Mouse (Mus musculus) limb, embryonic 10.5 days (tissue): Measurements from ENCODE around the gene Plcb3. TPM values are rescaled to one million over a fixed set of nuclear protein-coding genes. Genes with fewer than 3 reads are reported as not detected.

Experiments used
- DNase-seq: peaks from one replicate; pipeline ENCODE4 v3.0.0-alpha.2; 2017; ENCODE audit warnings: low spot score
- H3K27ac ChIP-seq: fragments of 300-500 bp; sonication (generic); 2 replicates; pipeline ENCODE4 v1.5.1; 2016; ENCODE audit warnings: mild to moderate bottlenecking
- H3K27me3 ChIP-seq: fragments of 300-500 bp; sonication (generic); 2 replicates; pipeline ENCODE4 v1.6.1; 2016; ENCODE audit warnings: low read depth, mild to moderate bottlenecking; ENCODE audit not compliant: poor library complexity, severe bottlenecking
- H3K36me3 ChIP-seq: fragments of 300-500 bp; sonication (generic); 2 replicates; pipeline ENCODE4 v1.6.1; 2016; ENCODE audit warnings: mild to moderate bottlenecking, moderate library complexity
- H3K4me1 ChIP-seq: fragments of 300-500 bp; sonication (generic); 2 replicates; pipeline ENCODE4 v1.6.1; 2016
- H3K4me3 ChIP-seq: fragments of 300-500 bp; sonication (generic); 2 replicates; pipeline ENCODE4 v1.5.1; 2016; ENCODE audit warnings: mild to moderate bottlenecking, moderate library complexity
- H3K9me3 ChIP-seq: fragments of 300-500 bp; sonication (generic); replicated peaks from 2 replicates; pipeline ENCODE4 v1.6.1; 2016; ENCODE audit warnings: mild to moderate bottlenecking
- WGBS: fragments of 180-500 bp; shearing (Covaris S2); methylation state at CpG from one replicate; pipeline ENCODE4 v1.1.7; 2016; 5-methylcytosine and 5-hydroxymethylcytosine counted together
- polyA plus RNA-seq: library from polyadenylated mRNA; unstranded; fragments of >200 nt; fragmentation: Nextera tagmentation; extraction: Ambion mirVana; gene quantifications from 2 replicates; pipeline ENCODE4 v1.2.1, GENCODE M21; 2016

The Plcb3 gene
- polyA plus RNA-seq, 1 experiment from 2014 or later = 37.8 TPM

DNA sequence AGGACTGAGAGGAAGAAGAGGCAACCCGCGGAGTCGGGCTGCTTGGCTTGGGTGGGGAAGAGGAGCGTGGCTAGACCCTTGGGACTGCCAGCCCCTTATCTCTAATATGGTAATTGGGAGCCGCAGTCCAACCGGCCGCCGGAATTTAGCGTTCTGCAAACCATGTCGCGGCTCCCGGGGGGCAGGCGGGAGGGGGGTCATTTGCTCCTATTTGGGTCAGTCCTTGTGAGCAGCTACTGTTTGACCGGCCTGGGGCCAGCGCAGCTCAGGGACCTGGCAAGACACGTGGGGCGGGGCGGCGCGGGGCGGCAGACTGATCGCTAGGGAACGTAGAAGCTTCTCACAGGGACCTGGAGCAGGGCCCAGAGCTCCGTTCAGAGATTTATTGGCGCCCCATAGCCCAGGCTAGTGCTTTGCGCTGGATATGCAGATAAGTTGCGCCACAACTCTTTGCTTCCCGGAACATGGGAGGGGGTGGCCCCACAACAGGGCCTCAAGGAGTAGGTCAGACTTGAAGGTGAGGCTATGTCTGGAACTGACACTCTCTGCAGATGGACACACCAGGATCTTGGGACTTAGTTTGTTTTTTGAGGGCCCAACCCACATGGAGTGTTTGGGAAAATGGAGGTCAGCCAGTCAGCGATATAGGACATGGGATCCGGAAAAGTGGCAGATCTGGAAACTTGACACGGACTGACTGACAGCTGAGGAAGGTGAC, 24.1 kb downstream of the Plcb3 start:
- Histone ChIP-seq H3K4me3 (peak overlapping the region; percentile 62), H3K9me3 (no peaks in the 10 kb centered on the region), H3K27me3 (no peaks in the 10 kb centered on the region), H3K27ac (peak overlapping the region; percentile 89), H3K36me3 (peaks cover 32% of the 10 kb centered on the region), H3K4me1 (peaks cover 33% of the 10 kb centered on the region)
- 3% methylated on average over 31 of the region's 31 CpGs for WGBS
- DNase-seq = peak; percentile 72

DNA sequence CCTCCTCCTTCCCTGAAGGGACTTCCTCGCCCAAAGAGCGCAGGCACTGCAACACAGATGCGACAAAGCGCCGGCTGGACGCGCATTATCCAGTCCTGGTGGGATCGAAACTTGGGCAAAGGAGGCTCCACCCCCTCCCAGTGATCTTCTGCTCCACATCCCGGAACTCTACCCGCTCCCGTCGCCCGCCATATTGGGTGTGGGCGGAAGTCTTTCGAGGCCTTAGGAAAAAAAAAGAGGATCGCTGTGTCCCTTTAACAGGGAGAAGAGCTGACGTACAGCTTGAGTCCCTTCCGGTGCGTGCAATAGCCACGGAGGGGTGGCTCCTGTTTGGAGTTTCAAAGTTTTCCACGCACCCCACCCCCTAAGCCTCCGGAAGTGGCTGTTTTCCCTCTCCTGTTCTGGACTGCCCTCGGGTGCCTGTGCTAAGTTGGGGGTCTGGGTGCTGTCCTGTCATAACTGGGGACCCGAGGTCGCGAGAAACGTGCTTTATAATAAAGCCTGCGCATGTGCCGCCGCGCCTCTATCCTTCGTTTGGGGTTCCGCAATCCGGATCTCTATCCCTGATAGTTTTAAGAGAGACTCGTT, 24.8 kb downstream of the Plcb3 start:
- Histone ChIP-seq H3K27ac (peak overlapping the region; percentile 89), H3K4me3 (peak overlapping the region; percentile 62), H3K4me1 (peaks cover 33% of the 10 kb centered on the region), H3K27me3 (no peaks in the 10 kb centered on the region), H3K9me3 (no peaks in the 10 kb centered on the region), H3K36me3 (peaks cover 26% of the 10 kb centered on the region)
- DNase-seq = peak; percentile 91
- WGBS = under 1% methylated on average over 35 of the region's 35 CpGs

DNA sequence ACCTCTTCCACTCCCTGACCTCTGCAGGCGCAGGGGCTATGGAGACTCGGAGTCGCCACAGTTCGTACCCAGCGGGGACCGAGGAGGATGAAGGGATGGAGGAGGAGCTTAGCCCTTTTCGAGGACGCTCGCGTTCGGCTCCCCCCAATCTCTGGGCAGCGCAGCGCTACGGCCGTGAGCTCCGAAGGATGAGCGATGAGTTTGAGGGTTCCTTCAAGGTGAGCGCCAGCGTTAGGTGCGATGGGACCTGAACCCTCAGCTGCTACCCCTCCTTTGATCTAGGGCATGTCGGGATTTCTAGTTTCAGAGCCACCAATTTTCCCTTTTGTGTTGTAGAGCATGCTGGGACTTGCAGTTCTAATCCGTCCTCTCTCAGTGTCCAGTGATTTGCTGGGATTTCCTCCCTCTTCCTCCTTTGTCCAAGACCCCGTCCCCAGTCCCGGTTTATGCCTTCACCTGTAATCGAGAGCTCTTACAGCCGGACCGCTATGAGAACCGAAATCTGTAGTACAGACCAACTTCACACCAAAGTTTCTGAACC, 25.6 kb downstream of the Plcb3 start:
- peak overlapping the region; percentile 89 for H3K27ac ChIP-seq
- H3K4me3 ChIP-seq = peak overlapping the region; percentile 62
- peaks cover 18% of the 10 kb centered on the region for H3K36me3 ChIP-seq
- WGBS = under 1% methylated on average over 28 of the region's 28 CpGs
- H3K27me3 ChIP-seq = no peaks in the 10 kb centered on the region
- peaks cover 33% of the 10 kb centered on the region for H3K4me1 ChIP-seq
- H3K9me3 ChIP-seq = no peaks in the 10 kb centered on the region
- peak; percentile 77 for DNase-seq

DNA sequence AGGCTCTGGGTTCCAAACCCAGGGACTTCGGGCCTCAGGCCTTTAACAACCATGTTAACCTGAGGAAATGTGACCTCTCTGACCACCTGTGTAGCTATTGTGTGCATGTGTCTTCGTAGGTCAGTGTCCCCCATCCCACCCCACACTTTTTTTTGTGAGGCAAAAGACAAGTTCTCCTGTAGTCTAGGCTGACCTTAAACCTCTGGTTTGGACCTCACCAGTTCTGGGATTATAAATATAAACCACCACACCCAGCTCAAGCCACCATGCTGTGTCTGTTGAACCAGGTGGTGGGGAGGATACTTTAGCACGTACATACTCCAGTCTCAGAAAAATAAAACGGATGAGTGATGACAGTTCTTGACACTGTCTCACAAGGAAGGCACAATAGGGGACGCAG, 26.3 kb downstream of the Plcb3 start:
- 71% methylated on average over 5 of the region's 5 CpGs for WGBS
- no peaks in the 10 kb centered on the region for H3K27me3 ChIP-seq
- H3K4me3 ChIP-seq = peak overlapping the region; percentile 62
- peaks cover 12% of the 10 kb centered on the region for H3K36me3 ChIP-seq
- H3K27ac ChIP-seq = peak overlapping the region; percentile 89
- no peak for DNase-seq
- H3K9me3 ChIP-seq = no peaks in the 10 kb centered on the region
- H3K4me1 ChIP-seq = peaks cover 33% of the 10 kb centered on the region

DNA sequence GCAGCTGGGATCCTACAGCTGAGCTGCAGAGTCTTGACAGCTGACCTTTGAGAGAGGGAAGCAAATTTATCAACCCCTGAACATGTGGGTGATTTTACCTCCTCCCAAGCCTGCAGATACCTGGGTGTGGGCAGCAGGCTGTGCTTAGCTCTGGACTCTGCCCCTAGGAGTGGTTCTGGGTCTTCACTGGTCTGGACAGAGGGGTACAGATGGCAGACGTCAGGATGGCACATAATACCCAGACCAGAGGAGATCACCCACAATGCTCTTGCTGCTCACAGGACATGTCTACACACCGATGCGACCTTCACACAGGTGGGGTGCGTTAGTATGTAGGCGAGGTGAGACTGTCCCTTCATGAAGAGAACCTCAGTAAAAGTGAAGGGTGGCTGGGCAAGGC, 26.7 kb downstream of the Plcb3 start:
- DNase-seq = no peak
- peaks cover 33% of the 10 kb centered on the region for H3K4me1 ChIP-seq
- 0 out of 2 replicates have a peak overlapping the region, but pooled peaks have one; percentile 62 for H3K4me3 ChIP-seq
- H3K27me3 ChIP-seq = no peaks in the 10 kb centered on the region
- peak overlapping the region; percentile 89; the same call in 1 of the 2 replicates for H3K27ac ChIP-seq
- 93% methylated on average over 5 of the region's 5 CpGs for WGBS
- H3K36me3 ChIP-seq = peaks cover 9% of the 10 kb centered on the region
- H3K9me3 ChIP-seq = no peaks in the 10 kb centered on the region

DNA sequence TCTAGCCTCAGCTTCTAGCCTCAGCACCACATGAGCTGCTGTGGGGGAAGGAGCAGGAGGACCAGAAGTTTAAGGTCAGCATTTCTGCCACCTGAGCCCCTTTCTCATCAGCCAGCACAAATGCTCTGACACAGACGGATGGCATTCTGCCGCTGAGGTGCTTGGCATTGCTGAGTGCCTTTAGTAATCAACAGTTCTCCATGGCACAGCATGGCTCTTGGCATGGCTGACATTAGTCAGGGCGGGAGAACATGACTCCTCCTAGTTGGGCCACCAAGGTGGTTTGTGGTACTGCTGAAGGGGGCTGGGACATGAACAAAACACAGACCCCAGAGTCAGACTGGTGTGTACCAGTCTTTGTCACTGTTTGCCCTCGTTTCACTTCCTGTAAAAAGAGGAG, 28.1 kb downstream of the Plcb3 start:
- Histone ChIP-seq H3K4me1 (peaks cover 27% of the 10 kb centered on the region), H3K36me3 (peaks cover 3% of the 10 kb centered on the region), H3K27ac (no peak overlapping the region), H3K27me3 (no peaks in the 10 kb centered on the region), H3K4me3 (no peak overlapping the region), H3K9me3 (no peaks in the 10 kb centered on the region)
- 86% methylated on average over 4 of the region's 4 CpGs for WGBS
- DNase-seq = no peak

DNA sequence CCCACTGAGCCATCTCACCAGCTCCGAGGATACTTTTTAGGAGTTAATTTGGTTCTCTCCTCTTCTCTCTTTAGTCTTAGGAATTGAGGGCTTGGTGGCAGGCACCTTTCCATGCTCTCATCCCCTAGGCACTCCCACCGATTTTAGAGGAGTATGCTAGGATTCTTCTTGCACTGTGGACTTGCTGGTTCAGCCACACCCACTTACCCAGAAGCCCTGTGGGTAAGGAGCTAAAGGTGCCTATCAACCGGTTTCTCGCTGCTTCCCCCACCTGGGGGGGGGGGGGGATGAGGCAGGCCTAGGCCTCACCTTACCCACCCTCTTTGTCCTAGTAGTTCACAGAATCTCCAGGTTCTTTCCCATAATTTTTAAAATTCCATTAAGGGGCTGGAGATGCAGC, 28.5 kb downstream of the Plcb3 start:
- DNase-seq = no peak
- Histone ChIP-seq H3K4me3 (no peak overlapping the region), H3K9me3 (no peaks in the 10 kb centered on the region), H3K27ac (no peak overlapping the region), H3K27me3 (no peaks in the 10 kb centered on the region), H3K4me1 (peaks cover 27% of the 10 kb centered on the region), H3K36me3 (peaks cover 3% of the 10 kb centered on the region)
- 63% methylated on average over 4 of the region's 4 CpGs for WGBS

DNA sequence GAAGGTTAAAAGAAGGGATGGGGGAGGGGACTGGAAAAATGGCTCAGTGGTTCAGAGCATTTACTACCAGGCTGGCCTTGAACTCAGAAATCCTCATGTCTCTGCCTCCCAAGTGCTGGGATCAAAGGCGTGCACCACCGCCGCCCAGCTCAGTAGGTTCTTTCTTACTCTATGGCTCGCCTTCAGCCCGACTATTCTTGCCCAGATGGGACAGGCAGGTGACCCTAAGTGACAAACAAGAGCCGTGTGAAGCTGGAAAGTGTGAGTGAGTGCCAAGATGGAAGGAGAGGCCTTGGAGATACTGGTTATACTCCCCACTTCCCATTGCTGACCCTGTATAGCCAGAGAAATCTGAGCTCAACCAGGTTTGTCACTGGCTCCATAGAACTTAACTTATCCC, 32.6 kb downstream of the Plcb3 start:
- Histone ChIP-seq H3K9me3 (no peaks in the 10 kb centered on the region), H3K27ac (no peak overlapping the region), H3K36me3 (peaks cover 3% of the 10 kb centered on the region), H3K4me1 (peaks cover 25% of the 10 kb centered on the region), H3K27me3 (peaks cover 18% of the 10 kb centered on the region; the same call in 1 of the 2 replicates), H3K4me3 (no peak overlapping the region)
- DNase-seq = no peak
- 91% methylated on average over 6 of the region's 6 CpGs for WGBS

DNA sequence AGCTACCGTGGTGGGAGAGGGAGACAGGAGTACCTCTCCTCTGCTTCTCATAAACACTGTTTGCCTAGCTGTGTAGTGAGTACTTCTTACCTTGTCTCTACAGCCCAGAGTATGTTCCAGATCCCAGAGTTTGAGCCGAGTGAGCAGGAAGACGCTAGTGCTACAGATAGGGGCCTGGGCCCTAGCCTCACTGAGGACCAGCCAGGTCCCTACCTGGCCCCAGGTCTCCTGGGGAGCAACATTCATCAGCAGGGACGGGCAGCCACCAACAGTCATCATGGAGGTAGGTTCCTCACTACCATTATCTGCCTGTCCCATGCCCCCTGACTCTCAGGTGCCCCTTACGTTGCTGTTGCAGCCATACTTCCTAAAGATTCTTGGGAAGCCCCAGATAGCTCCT, 33.5 kb downstream of the Plcb3 start:
- H3K27me3 ChIP-seq = peaks cover 27% of the 10 kb centered on the region
- H3K4me1 ChIP-seq = peaks cover 25% of the 10 kb centered on the region
- WGBS = 27% methylated on average over 5 of the region's 5 CpGs
- H3K36me3 ChIP-seq = peaks cover 3% of the 10 kb centered on the region
- peak overlapping the region; percentile 92 for H3K27ac ChIP-seq
- no peaks in the 10 kb centered on the region for H3K9me3 ChIP-seq
- peak overlapping the region; percentile 86 for H3K4me3 ChIP-seq
- no peak for DNase-seq

DNA sequence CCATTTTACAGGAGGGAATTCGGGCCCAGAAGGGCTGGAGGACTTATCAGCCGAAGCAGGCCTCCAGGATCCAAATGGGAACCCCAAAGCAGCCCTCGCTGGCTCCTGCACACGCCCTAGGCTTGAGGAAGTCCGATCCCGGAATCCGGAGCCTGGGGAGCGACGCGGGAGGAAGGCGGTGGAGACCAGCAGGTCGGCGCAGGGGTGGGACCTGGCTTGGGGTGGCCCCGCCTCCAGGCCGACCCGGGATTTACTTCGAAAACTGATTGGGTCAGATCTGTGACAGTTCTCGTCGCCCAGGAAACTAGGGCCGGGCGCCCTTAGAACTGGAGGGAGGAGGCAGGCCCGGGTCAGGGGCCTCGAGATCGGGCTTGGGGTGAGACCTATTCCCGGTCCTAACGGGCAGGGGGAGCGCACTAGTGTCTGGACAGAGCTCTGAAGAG, 34.0 kb downstream of the Plcb3 start, which contains the start of gene Gpr137:
Gpr137 (minus strand) TSS at position 232 of the 443 bp plus-strand sequence.
- WGBS = 0% methylated on average over 27 of the region's 27 CpGs
- no peaks in the 10 kb centered on the region for H3K9me3 ChIP-seq
- peaks cover 28% of the 10 kb centered on the region for H3K27me3 ChIP-seq
- H3K27ac ChIP-seq = peak within 1 kb of the TSS; percentile 92
- DNase-seq = peak; percentile 89
- peaks cover 3% of the 10 kb centered on the region for H3K36me3 ChIP-seq
- H3K4me1 ChIP-seq = peaks cover 25% of the 10 kb centered on the region
- peak within 1 kb of the TSS; percentile 86 for H3K4me3 ChIP-seq

DNA sequence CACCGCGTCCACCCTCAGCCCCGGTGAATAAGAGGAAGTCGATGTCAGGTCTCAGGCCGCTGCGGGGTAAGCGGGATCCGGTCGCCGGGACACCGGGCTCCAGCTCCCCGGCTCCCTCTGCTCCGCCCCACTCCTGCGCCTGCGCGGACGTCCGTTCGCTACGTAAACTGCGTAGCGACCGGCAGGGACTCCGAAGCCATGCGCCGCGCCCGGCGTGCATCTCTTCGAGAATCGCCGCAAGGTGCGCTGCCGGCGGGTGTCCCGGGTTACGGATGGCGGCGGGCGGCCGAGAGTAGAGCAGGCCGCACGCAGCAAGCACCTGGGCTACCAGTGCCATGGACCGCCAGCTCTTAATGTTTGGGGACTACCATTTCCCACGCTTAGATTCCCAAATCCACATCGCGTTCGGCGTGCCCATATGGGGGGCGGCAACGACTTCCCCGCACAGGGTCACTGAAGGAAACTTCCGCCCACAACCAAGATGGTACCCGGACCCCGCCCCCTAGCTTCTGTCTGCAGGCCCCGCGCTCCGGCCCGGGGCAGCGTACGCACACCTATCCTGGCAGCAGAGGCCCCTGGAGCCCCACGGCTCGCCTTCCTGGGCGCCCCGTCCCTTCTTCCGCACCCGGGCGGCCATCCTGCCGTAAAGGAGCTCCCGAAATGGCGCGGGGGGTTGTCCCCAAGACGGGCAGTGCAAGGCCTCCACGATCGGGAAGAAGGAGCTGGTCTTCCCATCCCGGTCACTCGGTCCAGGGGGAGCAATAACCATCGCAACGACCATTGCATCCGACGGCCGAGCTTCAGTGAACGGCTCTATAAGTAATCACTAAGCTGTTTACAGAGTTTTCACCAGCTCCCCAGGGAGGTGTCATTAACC, 34.7 kb downstream of the Plcb3 start, which contains the start of gene Bad:
Bad (plus strand) TSS at position 490 of the 877 bp plus-strand sequence.
- under 1% methylated on average over 83 of the region's 83 CpGs for WGBS
- H3K27me3 ChIP-seq = peaks cover 31% of the 10 kb centered on the region
- peak within 1 kb of the TSS; percentile 92 for H3K27ac ChIP-seq
- H3K4me1 ChIP-seq = peaks cover 25% of the 10 kb centered on the region
- no peaks in the 10 kb centered on the region for H3K9me3 ChIP-seq
- peak; percentile 98 for DNase-seq
- peak within 1 kb of the TSS; percentile 86 for H3K4me3 ChIP-seq
- peaks cover 3% of the 10 kb centered on the region for H3K36me3 ChIP-seq
